Mouse (Mus musculus) adrenal gland, adult 10 weeks (tissue): ENCODE results near the gene Pfkm. TPM values are rescaled to one million over a fixed set of nuclear protein-coding genes. Genes with fewer than 3 reads are reported as not detected.

ENCODE experiments used
- polyA plus RNA-seq: library from polyadenylated mRNA; stranded (reverse); fragments of 350-450 nt; fragmentation: Illumina TruSeq; extraction: RNeasy Lipid Tissue Mini Kit (QIAGEN cat#74804); gene quantifications from one replicate; pipeline ENCODE4 v1.2.3, GENCODE M21; 2014; ENCODE audit warnings: low read depth, low replicate concordance

The Pfkm gene
- 11.9 TPM for polyA plus RNA-seq

DNA sequence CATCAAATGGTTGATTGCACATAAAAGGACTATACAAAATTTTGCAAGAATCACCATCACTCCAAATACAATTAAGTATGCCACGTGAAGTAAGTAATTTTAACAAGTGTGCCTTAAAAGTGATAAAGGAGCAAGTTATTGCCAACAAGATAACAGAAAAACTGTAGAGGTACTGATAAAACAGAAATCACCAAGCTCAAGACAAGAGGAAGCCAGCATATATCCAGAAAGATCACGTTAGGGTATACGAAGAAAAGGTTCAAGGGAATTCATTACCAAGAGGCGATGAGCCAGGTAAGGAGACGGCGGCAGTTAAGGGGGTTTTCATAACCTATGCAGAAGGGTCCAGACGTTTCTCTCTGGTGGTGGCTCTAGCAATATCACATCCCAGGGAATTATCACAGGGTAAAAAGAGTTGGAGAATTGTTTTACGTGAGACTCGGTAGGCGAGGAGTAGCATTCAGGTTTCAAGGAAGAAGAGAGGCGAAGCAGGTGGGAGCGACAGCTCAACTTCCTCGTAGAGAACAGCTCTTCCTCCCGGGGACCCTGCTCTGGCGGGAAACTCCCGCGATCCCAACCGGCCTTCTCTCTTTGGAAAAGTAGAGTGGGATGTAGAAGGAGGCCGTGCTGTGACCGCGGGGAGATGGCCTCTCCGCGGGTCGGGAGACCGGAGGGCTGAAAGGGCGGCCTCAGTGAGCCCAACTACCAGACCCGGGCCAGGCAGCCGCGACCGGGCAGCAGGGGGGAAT, at the start of gene Pfkm:
Pfkm (plus strand) TSS at position 218 of the 749 bp plus-strand sequence.

DNA sequence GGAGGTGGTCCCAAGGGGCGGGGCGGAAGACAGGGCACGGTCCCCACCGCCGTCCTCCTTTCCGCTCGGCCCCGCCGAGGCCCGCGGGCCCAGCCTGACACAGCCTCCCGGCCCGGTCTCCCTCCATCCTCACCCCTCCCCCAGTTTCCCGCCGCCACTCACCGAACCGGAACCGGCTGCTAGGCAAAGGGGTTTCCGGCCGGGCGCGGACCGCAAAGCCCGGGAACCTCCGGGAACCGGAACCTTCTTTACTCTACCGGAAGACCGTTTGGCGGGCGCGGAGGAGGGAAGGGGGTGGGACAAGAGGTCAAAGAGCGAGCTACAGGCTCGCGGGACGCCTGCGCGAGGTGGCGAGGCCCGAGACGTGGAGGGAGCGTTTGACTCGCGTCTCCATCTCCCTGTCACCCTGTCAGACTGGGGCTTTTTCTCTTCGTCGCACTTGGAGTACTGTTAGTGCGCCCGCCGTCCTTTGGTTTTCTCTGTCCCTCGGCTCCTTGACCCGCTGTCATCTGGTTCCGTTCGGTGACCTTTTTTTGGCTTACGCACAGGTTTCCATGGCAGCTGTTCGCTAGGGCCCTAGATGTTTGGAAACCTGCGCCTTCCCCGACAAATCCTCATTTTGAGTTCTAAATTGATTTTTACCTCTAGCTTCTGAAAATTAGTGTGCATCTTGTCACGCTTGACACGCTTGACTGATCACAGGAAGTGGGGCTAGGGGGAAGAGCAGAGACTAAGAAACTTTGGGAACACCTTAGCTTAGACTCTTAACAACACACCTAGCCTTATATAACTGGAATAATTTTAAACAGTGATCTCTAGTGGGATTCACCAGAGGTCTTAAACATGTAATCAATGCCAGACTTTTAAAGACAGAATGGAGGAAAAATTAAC, 977 bp downstream of the Pfkm start, which contains the start of gene Senp1:
Senp1 (minus strand) TSS at position 624 of the 891 bp plus-strand sequence.

DNA sequence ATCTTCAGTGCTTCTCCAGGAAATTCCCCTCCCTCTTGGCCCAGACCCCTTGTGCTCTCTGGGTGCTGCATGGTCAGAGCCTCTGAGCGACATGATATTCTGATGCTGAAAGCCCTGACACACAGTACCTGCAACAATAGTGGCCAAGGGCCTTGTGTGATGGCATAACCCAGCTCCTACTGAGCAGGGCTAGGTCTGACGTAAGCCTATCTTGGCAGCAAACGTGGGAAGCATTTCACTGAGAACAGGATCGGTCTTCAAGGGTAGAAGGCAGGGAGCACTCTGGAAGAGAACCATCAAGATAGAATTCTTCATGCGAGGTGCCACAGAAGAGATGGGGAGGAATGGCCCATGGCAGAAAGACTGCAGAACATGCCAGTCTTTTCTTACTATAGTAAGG, 73.1 kb downstream of the Pfkm start, which contains the start of gene Asb8:
Asb8 (minus strand) TSS at position 101 of the 400 bp plus-strand sequence.

DNA sequence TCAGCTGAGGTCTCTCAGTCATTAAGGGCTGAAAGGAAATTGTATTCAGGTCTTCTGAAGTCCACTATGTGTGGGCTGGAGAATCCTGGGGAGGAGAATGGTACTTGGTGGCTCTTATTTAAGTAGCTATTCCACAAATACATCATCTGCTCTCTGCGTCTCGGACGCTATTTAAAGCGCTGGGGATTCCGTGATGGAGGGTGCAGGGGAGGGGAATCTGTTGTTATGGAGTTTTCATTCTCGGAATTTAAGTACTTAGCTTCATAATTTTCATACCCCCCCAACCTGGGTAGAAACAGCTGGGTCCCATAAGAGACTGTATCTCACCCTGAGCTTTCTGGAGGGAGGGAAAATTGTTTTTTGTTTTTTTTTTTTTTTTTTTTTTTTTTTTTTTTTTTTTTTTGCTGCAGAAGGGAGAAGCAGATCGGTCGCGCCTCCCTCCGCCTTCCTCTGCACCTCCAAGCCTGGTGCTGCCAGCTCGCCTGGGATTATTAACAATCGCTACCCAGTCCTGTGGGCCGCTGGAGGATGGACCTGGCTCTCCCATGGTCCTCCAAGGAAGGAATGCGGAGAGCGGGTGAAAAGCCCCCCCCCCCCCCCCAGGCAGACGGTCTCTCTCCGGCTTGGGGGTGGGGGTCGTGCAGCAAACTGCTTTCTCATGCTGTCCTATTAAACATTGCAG, 74.7 kb downstream of the Pfkm start, which contains the start of gene Ccdc184:
Ccdc184 (plus strand) TSS at position 196 of the 682 bp plus-strand sequence.

Other genes starting within 250 kb of the Pfkm start
- gene Hdac7, start 248.1 kb upstream of the Pfkm start, polyA plus RNA-seq = 4.1 TPM
- gene Vdr, start 182.0 kb upstream of the Pfkm start, polyA plus RNA-seq = 3.0 TPM
- gene Tmem106c, start 128.4 kb upstream of the Pfkm start, polyA plus RNA-seq = 17.1 TPM
- not detected for gene Col2a1, start 87.9 kb upstream of the Pfkm start, polyA plus RNA-seq
- 36.2 TPM for gene Senp1, start 1.2 kb downstream of the Pfkm start, polyA plus RNA-seq
- 29.8 TPM for gene Asb8, start 73.0 kb downstream of the Pfkm start, polyA plus RNA-seq
- not detected for gene Ccdc184, start 74.6 kb downstream of the Pfkm start, polyA plus RNA-seq
- not detected for gene Olfr288, start 103.0 kb downstream of the Pfkm start, polyA plus RNA-seq
- gene Gm44579, start 128.4 kb downstream of the Pfkm start, polyA plus RNA-seq = not detected
- not detected for gene Olfr287, start 128.5 kb downstream of the Pfkm start, polyA plus RNA-seq
- not detected for gene Olfr286, start 141.9 kb downstream of the Pfkm start, polyA plus RNA-seq
- not detected for gene H1fnt, start 164.7 kb downstream of the Pfkm start, polyA plus RNA-seq
- gene Zfp641, start 203.6 kb downstream of the Pfkm start, polyA plus RNA-seq = 3.4 TPM
- not detected for gene Olfr285, start 224.8 kb downstream of the Pfkm start, polyA plus RNA-seq
- gene Olfr284, start 248.4 kb downstream of the Pfkm start, polyA plus RNA-seq = not detected